Mouse (Mus musculus) bone marrow, adult 2 months (tissue): ENCODE data around the gene Glyctk.
A peak's percentile ranks its signal among the peaks of the same experiment; 100 is the strongest.

Experiments
- CTCF ChIP-seq: fragments of 200-500 bp; IDR thresholded peaks from 2 replicates; pipeline ENCODE4 v1.5.1; 2011; ENCODE audit warnings: low read length, control low read depth; ENCODE audit not compliant: control insufficient read depth, insufficient read depth
- POLR2A ChIP-seq: fragments of 200-500 bp; IDR thresholded peaks from 2 replicates; pipeline ENCODE4 v1.6.1; 2011; ENCODE audit warnings: low read depth, mild to moderate bottlenecking, control low read depth, low read length, borderline replicate concordance; ENCODE audit not compliant: control insufficient read depth

DNA sequence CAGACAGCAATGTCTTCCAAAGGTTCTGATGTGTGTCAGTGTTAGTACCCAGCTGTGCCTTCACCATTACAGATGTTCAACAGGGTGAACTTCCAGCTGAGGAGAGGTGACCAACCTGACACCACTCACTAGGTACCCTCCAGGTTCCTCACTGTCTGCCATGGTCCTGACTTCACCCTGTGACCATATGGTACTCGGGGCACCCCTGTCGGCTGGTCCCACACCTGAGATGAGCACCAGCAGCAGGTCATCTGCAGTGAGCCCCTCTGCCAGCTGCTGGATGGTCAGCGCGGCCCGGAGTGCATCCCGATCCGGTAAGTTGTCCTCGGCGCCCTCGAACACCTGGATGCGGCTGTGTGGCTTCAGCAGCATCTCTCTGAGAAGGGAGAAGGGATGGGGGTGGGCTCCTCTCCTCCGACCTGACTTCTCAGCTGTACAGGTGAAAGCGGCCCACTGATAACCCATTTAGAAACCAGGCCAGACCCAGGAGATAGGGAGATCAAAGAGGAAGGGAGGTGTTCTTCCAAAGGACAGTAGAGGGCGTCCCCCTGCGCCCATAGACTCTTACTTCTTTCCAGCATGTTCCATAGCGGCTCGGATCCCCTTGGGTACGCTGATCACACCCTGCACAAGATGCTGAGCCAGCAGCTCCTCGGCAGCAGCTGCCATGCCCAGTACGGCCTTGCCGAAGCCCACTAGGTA lies 866 bp downstream of the Glyctk start:
- 0 out of 2 replicates have a peak, but pooled peaks have one; percentile 6 for TF ChIP-seq CTCF
- TF ChIP-seq POLR2A = no peak
